Mouse (Mus musculus): Measurements from ENCODE around the gene Spats2l. TPM values are rescaled to one million over a fixed set of nuclear protein-coding genes. Genes with fewer than 3 reads are reported as not detected.

The Spats2l gene
- polyA plus RNA-seq, 1 experiment from 2014 or later, result 69.8 TPM

DNA sequence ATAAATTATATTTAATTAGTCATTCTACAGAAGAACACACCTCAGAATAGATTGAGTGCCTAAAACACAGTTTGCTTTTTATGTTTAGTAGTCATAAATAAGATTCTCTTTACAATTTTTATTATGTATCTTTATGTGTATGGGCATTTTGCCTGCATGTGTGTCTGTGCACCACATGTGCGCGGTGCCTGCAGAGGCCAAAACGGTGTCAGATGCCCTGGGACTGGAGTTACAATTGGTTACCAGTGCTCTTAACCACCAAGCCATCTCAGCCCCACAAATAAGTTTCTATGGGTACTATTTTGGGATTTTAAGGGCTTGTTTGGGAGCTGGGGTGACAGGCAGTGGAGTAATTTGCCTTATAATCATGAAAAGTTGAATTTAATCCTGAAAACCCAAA, 32.2 kb downstream of the Spats2l start:
- Histone ChIP-seq H3K4me1 (ENCODE audit: control insufficient read depth, insufficient read depth, low read length) (0 out of 2 replicates have a peak, but pooled peaks cover 10% of the 10 kb centered on the region), H3K9ac (replicated peaks; ENCODE audit: low read length) (no peak overlapping the region), H3K9me3 (ENCODE audit: control insufficient read depth, low read length) (no peaks in the 10 kb centered on the region), H3K4me3 (replicated peaks; ENCODE audit: low read depth, low read length) (no peak overlapping the region), H3K27me3 (ENCODE audit: control insufficient read depth, insufficient read depth, low read length) (no peaks in the 10 kb centered on the region), H3K4me2 (ENCODE audit: low read length) (no peak overlapping the region), H3K36me3 (ENCODE audit: control insufficient read depth, insufficient read depth, low read length) (no peaks in the 10 kb centered on the region), H3K27ac (replicated peaks; ENCODE audit: low read depth, low read length) (no peak overlapping the region)
- no peak for ATAC-seq (ENCODE audit: low FRiP score, low TSS enrichment)
- 92% methylated on average over 3 of the region's 3 CpGs for WGBS
- no peak for DNase-seq

DNA sequence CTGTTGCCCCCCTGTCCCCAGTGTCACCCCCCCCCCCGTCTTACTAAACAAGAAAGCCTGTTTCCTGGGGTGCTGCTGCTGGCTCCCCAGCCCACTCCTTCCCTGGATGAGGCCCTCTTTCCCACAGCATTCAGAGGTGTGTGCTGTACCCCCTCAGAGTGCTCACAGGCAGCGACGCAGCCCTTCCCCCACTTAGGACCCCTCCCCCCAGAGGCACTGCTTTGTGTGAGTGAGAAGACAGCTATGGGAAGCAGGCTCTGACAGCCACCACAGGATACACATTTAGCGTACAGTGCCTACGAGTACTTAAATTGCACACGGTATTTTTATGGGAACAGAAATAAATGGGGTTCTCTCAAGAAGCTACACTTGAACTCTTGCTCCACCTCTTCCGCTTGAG, 33.9 kb downstream of the Spats2l start:
- ATAC-seq (ENCODE audit: low FRiP score, low TSS enrichment) (no peak), DNase-seq (peak; percentile 28)
- Histone ChIP-seq H3K27ac (replicated peaks; ENCODE audit: low read depth, low read length) (no peak overlapping the region), H3K27me3 (ENCODE audit: control insufficient read depth, insufficient read depth, low read length) (no peaks in the 10 kb centered on the region), H3K4me2 (ENCODE audit: low read length) (no peak overlapping the region), H3K9me3 (ENCODE audit: control insufficient read depth, low read length) (no peaks in the 10 kb centered on the region), H3K9ac (replicated peaks; ENCODE audit: low read length) (no peak overlapping the region), H3K36me3 (ENCODE audit: control insufficient read depth, insufficient read depth, low read length) (no peaks in the 10 kb centered on the region), H3K4me3 (replicated peaks; ENCODE audit: low read depth, low read length) (no peak overlapping the region), H3K4me1 (ENCODE audit: control insufficient read depth, insufficient read depth, low read length) (0 out of 2 replicates have a peak, but pooled peaks cover 10% of the 10 kb centered on the region)
- 41% methylated on average over 7 of the region's 7 CpGs for WGBS

DNA sequence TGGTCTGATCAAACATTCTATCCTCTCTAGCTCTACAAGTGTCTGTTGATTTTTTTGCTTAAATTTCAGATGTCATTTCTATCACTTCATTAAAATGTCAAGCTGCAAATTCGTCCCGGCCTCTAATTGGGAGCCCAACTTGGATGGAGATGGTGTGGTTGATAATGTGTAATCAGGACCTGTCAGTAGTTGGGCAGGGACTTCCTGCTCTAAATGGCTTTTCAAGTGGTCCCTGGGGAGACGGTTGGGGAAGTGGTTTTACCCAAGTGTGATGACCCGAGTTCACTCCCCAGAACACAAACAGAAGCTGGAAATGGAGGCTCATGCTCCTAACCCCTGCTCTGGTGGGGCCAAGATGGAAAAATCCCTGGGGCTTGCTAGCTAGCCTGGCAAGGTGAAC, 36.3 kb downstream of the Spats2l start:
- Histone ChIP-seq H3K4me3 (replicated peaks; ENCODE audit: low read depth, low read length) (no peak overlapping the region), H3K9me3 (ENCODE audit: control insufficient read depth, low read length) (no peaks in the 10 kb centered on the region), H3K9ac (replicated peaks; ENCODE audit: low read length) (no peak overlapping the region), H3K27ac (replicated peaks; ENCODE audit: low read depth, low read length) (no peak overlapping the region), H3K4me1 (ENCODE audit: control insufficient read depth, insufficient read depth, low read length) (0 out of 2 replicates have a peak, but pooled peaks cover 10% of the 10 kb centered on the region), H3K4me2 (ENCODE audit: low read length) (no peak overlapping the region), H3K36me3 (ENCODE audit: control insufficient read depth, insufficient read depth, low read length) (no peaks in the 10 kb centered on the region), H3K27me3 (ENCODE audit: control insufficient read depth, insufficient read depth, low read length) (no peaks in the 10 kb centered on the region)
- 83% methylated on average over 4 of the region's 4 CpGs for WGBS
- no peak for ATAC-seq (ENCODE audit: low FRiP score, low TSS enrichment)
- DNase-seq, result no peak

DNA sequence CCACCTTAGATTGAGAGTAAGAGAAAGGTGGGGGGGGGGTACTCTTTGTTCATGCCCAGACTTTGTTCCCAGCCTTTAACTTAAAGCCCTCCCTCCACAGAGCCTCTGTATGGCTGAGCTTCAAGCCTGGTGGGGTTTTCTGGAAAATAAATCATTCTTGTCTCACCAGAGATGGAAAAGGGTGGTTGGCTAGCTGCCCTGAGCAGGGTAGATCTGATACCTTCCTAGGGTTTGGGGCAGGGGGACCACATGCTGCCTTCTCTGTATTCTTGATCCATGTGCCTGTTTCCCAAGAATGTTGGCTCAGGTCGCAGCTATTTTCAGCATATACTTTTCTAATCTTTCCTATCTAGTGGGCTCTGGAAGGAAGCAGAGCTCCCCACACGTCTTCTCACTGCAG, 43.1 kb downstream of the Spats2l start:
- Histone ChIP-seq H3K4me3 (replicated peaks; ENCODE audit: low read depth, low read length) (no peak overlapping the region), H3K9ac (replicated peaks; ENCODE audit: low read length) (no peak overlapping the region), H3K9me3 (ENCODE audit: control insufficient read depth, low read length) (no peaks in the 10 kb centered on the region), H3K27me3 (ENCODE audit: control insufficient read depth, insufficient read depth, low read length) (no peaks in the 10 kb centered on the region), H3K4me2 (ENCODE audit: low read length) (no peak overlapping the region), H3K4me1 (ENCODE audit: control insufficient read depth, insufficient read depth, low read length) (no peaks in the 10 kb centered on the region), H3K36me3 (ENCODE audit: control insufficient read depth, insufficient read depth, low read length) (no peaks in the 10 kb centered on the region), H3K27ac (replicated peaks; ENCODE audit: low read depth, low read length) (no peak overlapping the region)
- DNase-seq (no peak), ATAC-seq (ENCODE audit: low FRiP score, low TSS enrichment) (no peak)
- WGBS, result 84% methylated on average over 2 of the region's 2 CpGs

DNA sequence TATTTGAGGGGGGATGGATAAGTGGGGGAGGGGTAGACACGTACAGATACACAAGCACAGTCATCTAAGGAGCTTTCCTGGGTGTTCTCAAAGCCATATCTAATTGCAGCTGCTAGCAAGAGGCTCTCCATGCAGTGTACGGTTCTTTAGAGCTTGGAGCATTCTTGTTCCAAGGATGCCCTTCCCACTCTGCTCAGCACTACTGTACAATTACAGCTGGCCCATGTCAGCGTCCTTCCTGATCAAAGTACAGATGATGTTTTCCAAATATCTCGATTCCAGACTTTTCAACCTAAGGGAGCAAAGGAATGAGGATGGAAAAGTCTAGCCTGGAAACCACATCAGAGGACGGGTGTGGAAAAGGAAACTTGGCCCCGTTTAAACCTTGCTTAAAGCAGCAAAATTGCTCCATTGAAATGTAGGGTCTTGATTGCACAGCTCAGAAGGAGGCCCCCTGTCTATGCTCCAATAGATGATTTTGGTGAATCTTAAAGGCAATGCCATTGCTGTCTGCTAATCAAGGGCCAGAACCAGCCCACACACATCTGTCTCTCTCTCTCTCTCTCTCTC, 46.6 kb downstream of the Spats2l start:
- 85% methylated on average over 6 of the region's 6 CpGs for WGBS
- ATAC-seq (ENCODE audit: low FRiP score, low TSS enrichment), result no peak

DNA sequence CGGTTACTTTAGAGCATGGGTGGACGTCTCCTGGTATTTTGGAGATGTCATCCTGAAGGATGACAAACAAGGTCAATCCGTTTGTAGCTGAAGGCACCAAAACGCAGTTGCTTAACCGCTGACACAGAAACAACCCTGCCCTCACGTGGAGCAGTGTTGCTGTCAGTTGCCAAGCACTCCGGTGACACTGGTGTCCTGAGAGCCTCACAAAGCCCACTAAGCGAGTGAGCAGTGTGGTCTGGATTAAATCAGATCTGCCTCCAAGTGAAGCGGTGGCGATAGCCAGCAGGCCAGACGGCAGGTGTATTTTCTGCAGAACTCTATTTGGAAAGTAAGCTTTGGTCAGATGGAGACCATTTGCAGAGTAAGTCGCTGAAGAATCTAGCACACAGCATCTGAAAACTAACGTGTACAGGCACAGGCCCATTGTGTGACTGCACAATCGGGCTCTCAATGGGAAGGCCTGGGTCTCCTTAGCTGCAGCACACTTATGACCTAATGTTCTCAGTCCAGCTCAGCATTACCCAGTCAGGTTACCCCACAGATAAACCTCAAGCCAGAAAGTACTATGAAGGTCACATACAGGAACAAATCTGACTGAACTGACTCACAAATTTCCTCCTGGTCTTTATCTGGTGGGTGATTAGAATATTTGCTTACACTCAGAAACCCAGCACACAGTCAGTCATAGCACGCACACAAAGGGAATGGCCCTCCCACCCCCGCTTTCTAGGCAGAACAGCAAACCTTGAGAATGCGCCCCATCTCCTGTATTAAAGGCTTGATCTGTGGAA, 51.2 kb downstream of the Spats2l start:
- 72% methylated on average over 17 of the region's 17 CpGs for WGBS
- Histone ChIP-seq H3K4me3 (replicated peaks; ENCODE audit: low read depth, low read length) (no peak overlapping the region), H3K4me1 (ENCODE audit: control insufficient read depth, insufficient read depth, low read length) (no peaks in the 10 kb centered on the region), H3K4me2 (ENCODE audit: low read length) (no peak overlapping the region), H3K9ac (replicated peaks; ENCODE audit: low read length) (no peak overlapping the region), H3K27me3 (ENCODE audit: control insufficient read depth, insufficient read depth, low read length) (no peaks in the 10 kb centered on the region), H3K9me3 (ENCODE audit: control insufficient read depth, low read length) (no peaks in the 10 kb centered on the region), H3K36me3 (ENCODE audit: control insufficient read depth, insufficient read depth, low read length) (no peaks in the 10 kb centered on the region), H3K27ac (replicated peaks; ENCODE audit: low read depth, low read length) (no peak overlapping the region)
- ATAC-seq (ENCODE audit: low FRiP score, low TSS enrichment) (no peak), DNase-seq (no peak)

More for the DNA sequence above, 46.6 kb downstream of the Spats2l start:
- Histone ChIP-seq H3K4me3 (replicated peaks; ENCODE audit: low read depth, low read length) (no peak overlapping the region), H3K27ac (replicated peaks; ENCODE audit: low read depth, low read length) (no peak overlapping the region), H3K27me3 (ENCODE audit: control insufficient read depth, insufficient read depth, low read length) (no peaks in the 10 kb centered on the region), H3K9ac (replicated peaks; ENCODE audit: low read length) (no peak overlapping the region), H3K4me1 (ENCODE audit: control insufficient read depth, insufficient read depth, low read length) (no peaks in the 10 kb centered on the region), H3K9me3 (ENCODE audit: control insufficient read depth, low read length) (no peaks in the 10 kb centered on the region), H3K36me3 (ENCODE audit: control insufficient read depth, insufficient read depth, low read length) (no peaks in the 10 kb centered on the region), H3K4me2 (ENCODE audit: low read length) (no peak overlapping the region)
- no peak for DNase-seq

DNA sequence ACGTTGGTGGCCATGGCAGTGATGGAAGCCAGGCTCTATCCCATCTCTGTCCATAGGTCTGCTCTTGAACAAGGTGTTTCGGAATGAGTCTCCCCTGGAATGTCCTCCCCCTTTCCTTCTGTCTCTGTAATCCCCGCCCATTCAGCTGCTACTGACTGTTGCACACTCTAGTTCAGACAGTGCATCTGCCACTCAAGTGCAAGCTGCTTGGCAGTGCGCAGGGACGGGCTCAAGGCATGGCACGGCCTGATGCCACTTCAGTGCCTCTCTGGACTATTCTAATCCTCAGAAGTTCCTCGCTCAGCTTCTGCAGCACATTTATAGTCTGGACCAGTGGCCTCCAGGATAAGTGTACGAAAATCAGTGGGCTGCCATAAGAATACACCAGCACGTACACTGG, 52.3 kb downstream of the Spats2l start:
- H3K9me3 ChIP-seq (ENCODE audit: control insufficient read depth, low read length), result no peaks in the 10 kb centered on the region
- DNase-seq, result no peak
- H3K27me3 ChIP-seq (ENCODE audit: control insufficient read depth, insufficient read depth, low read length), result no peaks in the 10 kb centered on the region
- no peaks in the 10 kb centered on the region for H3K4me1 ChIP-seq (ENCODE audit: control insufficient read depth, insufficient read depth, low read length)
- 85% methylated on average over 9 of the region's 9 CpGs for WGBS
- no peak overlapping the region for H3K4me3 ChIP-seq (replicated peaks; ENCODE audit: low read depth, low read length)
- no peak overlapping the region for H3K27ac ChIP-seq (replicated peaks; ENCODE audit: low read depth, low read length)
- no peak for ATAC-seq (ENCODE audit: low FRiP score, low TSS enrichment)
- no peak overlapping the region for H3K9ac ChIP-seq (replicated peaks; ENCODE audit: low read length)
- H3K36me3 ChIP-seq (ENCODE audit: control insufficient read depth, insufficient read depth, low read length), result no peaks in the 10 kb centered on the region
- H3K4me2 ChIP-seq (ENCODE audit: low read length), result no peak overlapping the region

DNA sequence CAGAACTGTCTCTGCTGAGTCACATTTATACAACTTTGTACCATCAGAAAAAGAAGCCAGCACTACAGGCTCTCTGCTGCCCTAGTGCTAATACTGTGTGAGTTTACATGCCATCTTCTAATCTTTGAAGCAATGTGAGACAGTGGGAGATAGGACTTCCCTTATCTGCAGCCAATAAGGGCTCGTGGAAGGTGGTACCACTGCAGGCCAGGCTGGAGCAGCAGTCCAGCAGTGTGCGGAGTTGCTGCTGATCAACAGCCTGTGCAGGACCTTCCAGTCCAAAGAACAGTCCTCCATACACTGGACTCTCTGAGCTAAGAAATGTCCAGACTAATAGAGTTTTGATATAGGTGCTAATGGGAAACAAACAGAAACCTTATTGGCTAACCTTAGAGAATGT, 59.2 kb downstream of the Spats2l start:
- ATAC-seq (ENCODE audit: low FRiP score, low TSS enrichment) (no peak), DNase-seq (no peak)
- Histone ChIP-seq H3K4me1 (ENCODE audit: control insufficient read depth, insufficient read depth, low read length) (no peaks in the 10 kb centered on the region), H3K27me3 (ENCODE audit: control insufficient read depth, insufficient read depth, low read length) (no peaks in the 10 kb centered on the region), H3K9me3 (ENCODE audit: control insufficient read depth, low read length) (no peaks in the 10 kb centered on the region), H3K4me3 (replicated peaks; ENCODE audit: low read depth, low read length) (no peak overlapping the region), H3K27ac (replicated peaks; ENCODE audit: low read depth, low read length) (no peak overlapping the region), H3K4me2 (ENCODE audit: low read length) (no peak overlapping the region), H3K36me3 (ENCODE audit: control insufficient read depth, insufficient read depth, low read length) (no peaks in the 10 kb centered on the region; the same call in 1 of the 2 replicates), H3K9ac (replicated peaks; ENCODE audit: low read length) (no peak overlapping the region)
- WGBS, result 92% methylated on average over 2 of the region's 2 CpGs

DNA sequence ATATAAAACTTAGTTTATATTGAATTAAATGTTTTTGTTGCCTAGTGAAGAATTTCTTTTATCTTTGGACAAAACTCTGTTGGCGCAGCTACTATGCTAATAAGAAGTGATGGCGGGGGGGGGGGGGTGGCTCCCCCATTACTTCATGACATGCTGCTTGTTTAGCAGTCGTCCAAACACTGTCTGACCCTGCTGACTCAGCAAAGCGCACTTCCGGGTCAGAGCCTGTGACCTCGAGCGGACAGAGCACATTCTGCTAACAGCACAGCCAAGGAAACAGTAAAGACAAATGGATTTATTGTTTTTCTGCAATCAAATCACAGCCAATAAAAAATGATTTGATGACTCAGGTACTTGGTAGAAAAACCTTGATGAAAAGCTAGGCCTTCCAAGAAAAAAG, 61.2 kb downstream of the Spats2l start:
- DNase-seq (no peak), ATAC-seq (ENCODE audit: low FRiP score, low TSS enrichment) (no peak)
- Histone ChIP-seq H3K27me3 (ENCODE audit: control insufficient read depth, insufficient read depth, low read length) (no peaks in the 10 kb centered on the region), H3K36me3 (ENCODE audit: control insufficient read depth, insufficient read depth, low read length) (no peaks in the 10 kb centered on the region; the same call in 1 of the 2 replicates), H3K4me3 (replicated peaks; ENCODE audit: low read depth, low read length) (no peak overlapping the region), H3K27ac (replicated peaks; ENCODE audit: low read depth, low read length) (no peak overlapping the region), H3K9me3 (ENCODE audit: control insufficient read depth, low read length) (no peaks in the 10 kb centered on the region), H3K4me2 (ENCODE audit: low read length) (no peak overlapping the region), H3K9ac (replicated peaks; ENCODE audit: low read length) (no peak overlapping the region), H3K4me1 (ENCODE audit: control insufficient read depth, insufficient read depth, low read length) (no peaks in the 10 kb centered on the region)
- WGBS, result 77% methylated on average over 7 of the region's 7 CpGs
